Mouse (Mus musculus) liver, postnatal 0 days (tissue): ENCODE data around the gene Bcl9. TPM values are rescaled to one million over a fixed set of nuclear protein-coding genes. Genes with fewer than 3 reads are reported as not detected.
A peak's percentile ranks its signal among the peaks of the same experiment; 100 is the strongest.

Experiments
- ATAC-seq: fragments of 200-750 bp; cut with Nextera tagmentation; 2 replicates; pipeline ENCODE4 v1.8.0; 2017; ENCODE audit warnings: mild to moderate bottlenecking, moderate library complexity
- DNase-seq: peaks from one replicate; pipeline ENCODE4 v3.0.0-alpha.2; 2016
- H3K27ac ChIP-seq: fragments of 300-500 bp; sonication (generic); 2 replicates; pipeline ENCODE4 v1.5.1; 2014; ENCODE audit warnings: antibody characterized with exemption, moderate library complexity, mild to moderate bottlenecking, low read depth
- H3K27me3 ChIP-seq: fragments of 300-500 bp; sonication (generic); 2 replicates; pipeline ENCODE4 v1.6.1; 2014; ENCODE audit warnings: low read length, control low read depth, mixed read lengths; ENCODE audit not compliant: insufficient read depth
- H3K36me3 ChIP-seq: fragments of 300-500 bp; sonication (generic); replicated peaks from 2 replicates; pipeline ENCODE4 v1.6.1; 2014; ENCODE audit warnings: mild to moderate bottlenecking, control low read depth, low read length, moderate library complexity, mixed read lengths; ENCODE audit not compliant: insufficient read depth
- H3K4me1 ChIP-seq: fragments of 300-500 bp; sonication (generic); 2 replicates; pipeline ENCODE4 v1.6.1; 2014; ENCODE audit warnings: antibody characterized with exemption, mild to moderate bottlenecking, control low read depth; ENCODE audit not compliant: insufficient read depth
- H3K4me2 ChIP-seq: fragments of 300-500 bp; sonication (generic); 2 replicates; pipeline ENCODE4 v1.6.1; 2014; ENCODE audit warnings: low read depth, mild to moderate bottlenecking, low read length, moderate library complexity, mixed read lengths
- H3K4me3 ChIP-seq: fragments of 300-500 bp; sonication (generic); 2 replicates; pipeline ENCODE4 v1.5.1; 2014; ENCODE audit warnings: low read depth, low read length
- H3K9ac ChIP-seq: fragments of 300-500 bp; sonication (generic); replicated peaks from 2 replicates; pipeline ENCODE4 v1.6.1; 2014; ENCODE audit warnings: mild to moderate bottlenecking, moderate library complexity
- H3K9me3 ChIP-seq: fragments of 300-500 bp; sonication (generic); 2 replicates; pipeline ENCODE4 v1.6.1; 2016; ENCODE audit warnings: mild to moderate bottlenecking, control low read depth, low read length, mixed read lengths
- CTCF ChIP-seq: sonication (generic); IDR thresholded peaks from 2 replicates; pipeline ENCODE4 v1.5.1; 2016; ENCODE audit warnings: antibody characterized with exemption, low read depth
- EP300 ChIP-seq: IDR thresholded peaks from 2 replicates; pipeline ENCODE4 v1.6.1; 2016; ENCODE audit warnings: antibody characterized with exemption, low read depth, mild to moderate bottlenecking
- WGBS: fragments of 180-500 bp; shearing (Covaris S2); extraction: QIAGEN DNeasy Blood & Tissue Kit; methylation state at CpG from one replicate; pipeline ENCODE4 v1.1.7; 2014; ENCODE audit not compliant: insufficient replicate concordance; 5-methylcytosine and 5-hydroxymethylcytosine counted together
- polyA plus RNA-seq: library from polyadenylated mRNA; unstranded; fragments of >200 nt; fragmentation: Nextera tagmentation; extraction: Ambion mirVana; gene quantifications from 2 replicates; pipeline ENCODE4 v1.2.1, GENCODE M21; 2015

Bcl9 gene
- polyA plus RNA-seq, 1 experiment from 2014 or later: 3.7 TPM

DNA sequence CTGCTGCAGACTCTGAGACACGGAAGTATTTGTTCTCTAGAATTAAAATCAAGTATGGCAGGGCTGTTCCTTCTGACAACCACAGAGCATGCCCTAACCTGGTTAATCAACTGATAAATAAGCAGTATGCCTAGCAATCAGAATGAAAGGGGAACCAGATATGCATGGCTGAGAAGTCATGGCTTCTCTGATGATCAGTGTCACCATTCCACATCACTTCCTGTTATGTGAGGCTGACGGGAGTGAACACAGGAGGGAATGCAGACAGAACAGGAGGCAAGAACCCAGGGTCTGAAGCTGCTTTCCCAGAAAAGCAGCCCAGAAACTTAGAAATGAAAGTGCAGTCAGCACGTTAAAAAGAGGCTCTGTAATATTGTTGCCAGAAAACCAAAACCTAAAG lies 91.2 kb downstream of the Bcl9 start:
- WGBS: 60% methylated on average over 3 of the region's 3 CpGs
- Histone ChIP-seq H3K36me3 (peaks cover 21% of the 10 kb centered on the region), H3K9ac (no peak overlapping the region)

DNA sequence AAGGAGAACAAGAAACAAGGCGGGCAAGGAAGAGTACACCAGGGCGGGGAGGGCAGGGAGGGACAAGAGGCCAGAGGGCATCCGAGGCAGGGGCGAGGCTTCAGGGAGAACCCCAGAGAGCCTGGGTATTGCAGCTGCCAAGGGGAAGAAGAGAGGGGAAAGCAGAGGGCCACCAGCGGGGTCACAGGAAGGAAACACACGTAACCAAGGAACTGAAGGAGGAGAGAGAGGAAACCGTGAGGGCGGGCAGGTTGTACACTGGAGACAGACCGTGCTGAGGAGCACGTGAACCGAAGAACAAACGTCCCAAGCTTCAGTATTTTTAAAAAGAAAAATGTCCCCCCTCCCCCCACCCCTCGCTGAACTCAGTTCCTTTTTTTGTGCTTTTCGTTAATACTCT lies 93.8 kb downstream of the Bcl9 start:
- peak overlapping the region; percentile 34; the same call in 1 of the 2 replicates for H3K27ac ChIP-seq
- 28% methylated on average over 14 of the region's 14 CpGs for WGBS
- DNase-seq (peak; percentile 30), ATAC-seq (peak; percentile 38; the same call in 1 of the 2 replicates)
- peaks cover 16% of the 10 kb centered on the region for H3K36me3 ChIP-seq
- no peaks in the 10 kb centered on the region; the same call in 1 of the 2 replicates for H3K4me1 ChIP-seq
- no peak overlapping the region for H3K9ac ChIP-seq
- H3K4me2 ChIP-seq: peak overlapping the region; percentile 47
- no peaks in the 10 kb centered on the region for H3K9me3 ChIP-seq
- no peaks in the 10 kb centered on the region for H3K27me3 ChIP-seq
- no peak for TF ChIP-seq CTCF
- no peak for TF ChIP-seq EP300
- H3K4me3 ChIP-seq: no peak overlapping the region

More for the DNA sequence above, 91.2 kb downstream of the Bcl9 start:
- no peak for TF ChIP-seq CTCF
- TF ChIP-seq EP300: no peak
- ATAC-seq (no peak), DNase-seq (no peak)
- no peaks in the 10 kb centered on the region for H3K9me3 ChIP-seq
- no peak overlapping the region for H3K4me2 ChIP-seq
- no peaks in the 10 kb centered on the region for H3K4me1 ChIP-seq
- no peaks in the 10 kb centered on the region for H3K27me3 ChIP-seq
- H3K27ac ChIP-seq: no peak overlapping the region
- H3K4me3 ChIP-seq: no peak overlapping the region

DNA sequence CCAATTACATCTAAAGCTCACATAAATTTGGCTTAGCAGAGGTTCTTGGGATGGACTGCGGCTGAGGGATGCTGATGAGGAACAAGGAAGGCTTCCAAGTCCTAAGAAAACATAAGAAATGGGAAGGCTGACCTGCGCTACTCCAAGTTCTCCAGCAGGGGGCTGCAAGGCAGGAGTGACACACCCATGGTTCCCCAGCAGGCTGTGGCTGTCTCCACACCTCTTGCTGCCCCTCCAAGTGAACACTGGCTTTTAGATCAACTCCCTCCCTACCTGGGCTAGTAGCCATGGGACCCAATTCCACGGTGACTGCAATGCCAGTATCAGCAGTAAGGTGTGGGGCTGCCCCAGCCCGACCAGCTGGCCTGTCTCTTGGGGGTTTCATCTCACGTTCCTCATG lies 95.8 kb downstream of the Bcl9 start:
- peak; percentile 56 for DNase-seq
- ATAC-seq: no peak
- Histone ChIP-seq H3K4me3 (no peak overlapping the region), H3K27me3 (no peaks in the 10 kb centered on the region), H3K4me1 (no peaks in the 10 kb centered on the region; the same call in 1 of the 2 replicates), H3K9me3 (no peaks in the 10 kb centered on the region), H3K36me3 (peaks cover 13% of the 10 kb centered on the region), H3K9ac (no peak overlapping the region), H3K4me2 (no peak overlapping the region), H3K27ac (no peak overlapping the region)
- WGBS: 43% methylated on average over 5 of the region's 5 CpGs
- peak; percentile 87 for TF ChIP-seq CTCF
- TF ChIP-seq EP300: no peak

DNA sequence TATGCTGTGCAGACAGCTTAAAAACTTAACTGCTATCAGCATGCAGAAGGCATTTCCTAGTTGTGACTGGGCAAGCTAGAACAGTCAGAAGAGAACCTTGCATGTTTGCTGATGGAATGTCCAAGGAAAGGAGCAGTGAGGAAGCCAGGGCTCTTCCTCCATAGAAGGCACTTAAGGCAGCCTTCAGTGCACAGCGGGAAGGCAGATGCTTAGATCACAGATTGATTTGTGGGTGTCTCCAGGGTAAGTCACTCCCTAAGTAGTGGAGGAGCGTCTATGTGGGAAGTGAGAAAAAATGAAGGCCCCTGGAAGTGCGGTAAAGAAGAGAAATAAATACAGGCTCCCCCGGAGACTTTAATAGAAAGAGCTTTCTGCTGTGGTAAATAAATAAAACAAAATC lies 98.5 kb downstream of the Bcl9 start:
- Histone ChIP-seq H3K36me3 (no peaks in the 10 kb centered on the region), H3K9me3 (no peaks in the 10 kb centered on the region), H3K4me1 (no peaks in the 10 kb centered on the region; the same call in 1 of the 2 replicates), H3K27me3 (no peaks in the 10 kb centered on the region), H3K4me2 (no peak overlapping the region), H3K9ac (no peak overlapping the region), H3K27ac (no peak overlapping the region), H3K4me3 (no peak overlapping the region)
- WGBS: 30% methylated on average over 4 of the region's 4 CpGs
- no peak for TF ChIP-seq EP300
- ATAC-seq (no peak), DNase-seq (no peak)

DNA sequence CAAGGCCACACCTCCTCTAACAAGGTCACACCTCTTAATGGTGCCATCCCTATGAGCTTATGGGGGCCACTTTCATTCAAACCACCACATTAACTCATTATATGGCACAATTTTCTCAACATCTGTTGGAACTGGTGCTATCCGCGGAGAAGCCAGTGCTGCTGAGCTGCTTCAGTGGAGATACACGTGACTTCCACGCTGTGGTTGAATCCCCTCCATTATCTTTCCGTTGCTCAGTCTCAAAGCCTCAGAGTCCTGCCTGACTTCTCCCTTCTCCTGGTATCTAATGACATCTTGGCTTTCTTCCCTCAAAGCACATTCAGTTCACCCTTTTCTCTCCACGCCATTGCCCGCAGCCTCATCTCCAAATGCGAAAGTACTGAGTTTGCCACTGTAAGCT lies 101.1 kb downstream of the Bcl9 start:
- WGBS: 77% methylated on average over 8 of the region's 8 CpGs
- H3K36me3 ChIP-seq: no peaks in the 10 kb centered on the region
- no peaks in the 10 kb centered on the region for H3K27me3 ChIP-seq
- H3K4me3 ChIP-seq: no peak overlapping the region
- ATAC-seq: no peak
- H3K4me2 ChIP-seq: no peak overlapping the region
- no peak overlapping the region for H3K9ac ChIP-seq
- TF ChIP-seq EP300 (no peak), CTCF (no peak)
- no peak overlapping the region for H3K27ac ChIP-seq
- no peaks in the 10 kb centered on the region for H3K9me3 ChIP-seq
- DNase-seq: no peak
- H3K4me1 ChIP-seq: no peaks in the 10 kb centered on the region; the same call in 1 of the 2 replicates

DNA sequence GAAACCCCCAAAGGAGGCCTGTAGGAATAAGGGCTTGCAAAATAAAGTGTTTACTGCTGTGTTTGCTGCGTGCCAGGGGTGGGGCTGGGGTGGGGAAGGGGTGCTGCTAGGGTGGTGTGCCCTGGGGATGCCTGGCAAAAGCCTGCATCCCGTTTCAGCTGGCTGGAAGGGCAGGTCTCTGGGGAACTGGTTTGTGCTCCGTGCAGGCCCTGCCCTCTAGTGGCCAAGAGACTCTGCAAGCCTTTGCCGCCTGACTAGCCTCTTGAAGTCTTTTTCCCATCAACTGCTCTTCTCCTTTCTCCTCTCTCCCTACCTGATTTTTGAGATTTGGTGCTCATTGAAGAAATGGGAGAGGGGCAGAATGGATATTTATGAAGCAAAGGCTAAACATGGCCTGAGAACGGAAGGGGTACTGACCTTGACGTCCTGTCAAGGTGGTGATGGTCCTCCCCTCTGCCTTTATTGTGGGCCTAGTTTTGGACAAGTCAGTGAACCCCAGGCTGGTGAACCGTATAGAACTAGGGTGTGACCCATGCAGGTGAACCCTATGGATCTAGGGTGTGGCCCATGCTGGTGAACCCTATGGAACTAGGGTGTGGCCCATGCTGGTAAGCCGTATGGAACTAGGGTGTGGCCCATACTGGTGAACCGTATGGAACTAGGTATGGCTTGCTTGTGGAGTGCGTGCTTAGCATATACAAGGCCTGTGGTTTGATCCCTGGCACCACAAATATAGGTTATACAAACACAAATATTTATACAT lies 112.4 kb downstream of the Bcl9 start:
- Histone ChIP-seq H3K9me3 (no peaks in the 10 kb centered on the region), H3K4me2 (no peak overlapping the region), H3K4me3 (no peak overlapping the region), H3K36me3 (no peaks in the 10 kb centered on the region), H3K4me1 (no peaks in the 10 kb centered on the region), H3K27ac (no peak overlapping the region), H3K27me3 (no peaks in the 10 kb centered on the region), H3K9ac (no peak overlapping the region)
- 32% methylated on average over 10 of the region's 10 CpGs for WGBS
- DNase-seq (peak; percentile 71), ATAC-seq (0 out of 2 replicates have a peak, but pooled peaks have one; percentile 33)
- TF ChIP-seq CTCF: peak; percentile 89
- TF ChIP-seq EP300: no peak
